Mouse (Mus musculus) limb, embryonic 11.5 days (tissue): ENCODE measurements around the gene Miox. TPM values are rescaled to one million over a fixed set of nuclear protein-coding genes. Genes with fewer than 3 reads are reported as not detected.

Experiments used
- ATAC-seq: fragments of 200-750 bp; cut with Nextera tagmentation; 2 replicates; pipeline ENCODE4 v1.8.0; 2017; ENCODE audit warnings: low read depth; ENCODE audit not compliant: insufficient number of reproducible peaks, low FRiP score, low TSS enrichment
- DNase-seq: peaks from one replicate; pipeline ENCODE4 v3.0.0-alpha.2; 2015; ENCODE audit warnings: low spot score
- H3K27ac ChIP-seq: fragments of 300-500 bp; sonication (generic); replicated peaks from 2 replicates; pipeline ENCODE4 v1.5.1; 2014; ENCODE audit warnings: low read depth, mild to moderate bottlenecking, low read length
- H3K27me3 ChIP-seq: fragments of 300-500 bp; sonication (generic); 2 replicates; pipeline ENCODE4 v1.6.1; 2014; ENCODE audit warnings: mild to moderate bottlenecking, low read length, mixed read lengths; ENCODE audit not compliant: control insufficient read depth, insufficient read depth
- H3K36me3 ChIP-seq: fragments of 300-500 bp; sonication (generic); 2 replicates; pipeline ENCODE4 v1.6.1; 2014; ENCODE audit warnings: mild to moderate bottlenecking, low read length, moderate library complexity, mixed read lengths; ENCODE audit not compliant: control insufficient read depth, insufficient read depth
- H3K4me1 ChIP-seq: fragments of 300-500 bp; sonication (generic); 2 replicates; pipeline ENCODE4 v1.6.1; 2014; ENCODE audit warnings: low read length, mixed read lengths; ENCODE audit not compliant: control insufficient read depth, insufficient read depth
- H3K4me2 ChIP-seq: fragments of 300-500 bp; sonication (generic); 2 replicates; pipeline ENCODE4 v1.6.1; 2014; ENCODE audit warnings: low read depth, mild to moderate bottlenecking, moderate library complexity; ENCODE audit not compliant: severe bottlenecking
- H3K4me3 ChIP-seq: fragments of 300-500 bp; sonication (generic); 2 replicates; pipeline ENCODE4 v1.5.1; 2014; ENCODE audit warnings: low read depth, low read length
- H3K9ac ChIP-seq: fragments of 300-500 bp; sonication (generic); 2 replicates; pipeline ENCODE4 v1.6.1; 2014; ENCODE audit warnings: mild to moderate bottlenecking, low read length
- H3K9me3 ChIP-seq: fragments of 300-500 bp; sonication (generic); 2 replicates; pipeline ENCODE4 v1.6.1; 2016; ENCODE audit warnings: low read length; ENCODE audit not compliant: control insufficient read depth
- WGBS: fragments of 180-500 bp; shearing (Covaris S2); extraction: QIAGEN DNeasy Blood & Tissue Kit; methylation state at CpG from one replicate; pipeline ENCODE4 v1.1.7; 2014; 5-methylcytosine and 5-hydroxymethylcytosine counted together
- polyA plus RNA-seq: library from polyadenylated mRNA; unstranded; fragments of >200 nt; fragmentation: Nextera tagmentation; extraction: Ambion mirVana; gene quantifications from 2 replicates; pipeline ENCODE4 v1.2.1, GENCODE M21; 2014

The Miox gene
- polyA plus RNA-seq, 1 experiment from 2014 or later: not detected

DNA sequence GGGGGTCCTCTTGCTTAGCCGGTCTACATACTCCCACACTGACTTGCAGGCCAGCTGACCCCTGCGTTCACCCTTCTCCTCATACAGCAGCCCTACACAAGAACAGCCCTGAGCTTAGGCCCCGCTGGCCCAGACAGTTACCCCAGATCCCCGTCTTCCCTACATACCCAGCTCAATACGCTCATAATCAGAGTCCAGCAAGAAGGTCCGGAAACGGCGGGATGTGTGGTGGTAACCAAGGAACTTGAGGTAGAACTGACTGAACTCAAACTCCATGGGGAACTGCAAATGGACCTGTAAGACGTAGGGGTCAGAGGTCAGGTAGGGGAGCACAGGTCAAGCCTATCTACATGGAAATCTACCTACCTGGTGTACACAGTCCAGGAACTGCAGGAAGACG lies 40.4 kb upstream of the Miox start:
- peaks cover 24% of the 10 kb centered on the region; the same call in 1 of the 2 replicates for H3K36me3 ChIP-seq
- 91% methylated on average over 10 of the region's 10 CpGs for WGBS

DNA sequence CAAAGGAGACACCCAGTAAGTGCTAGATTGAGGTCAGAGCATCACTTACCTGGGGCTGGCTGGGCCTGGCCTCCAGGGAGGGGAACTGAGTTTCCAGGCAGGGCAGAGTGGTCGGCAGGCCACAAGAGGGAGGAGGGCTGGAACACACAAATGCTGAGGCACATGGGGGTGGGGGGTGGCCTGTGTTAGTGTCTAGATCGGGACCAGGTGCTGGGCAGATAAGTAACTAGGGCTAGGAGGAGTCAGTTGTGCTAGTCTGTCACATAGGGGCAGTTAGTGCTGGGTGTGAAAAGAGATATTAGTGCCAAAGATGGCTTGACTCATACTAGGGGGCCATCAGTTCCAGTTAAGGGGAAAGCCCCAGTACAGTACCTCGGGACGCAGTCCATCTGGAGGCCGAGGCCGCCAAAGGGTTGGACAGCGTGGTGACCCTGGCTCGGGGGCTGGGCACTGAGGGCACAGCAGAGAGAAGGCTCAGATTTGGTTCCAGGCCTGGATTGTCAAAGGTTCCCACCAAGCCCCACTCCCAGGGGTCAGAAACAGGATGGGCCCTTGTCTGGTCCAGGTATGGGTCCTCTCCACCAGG lies 38.5 kb upstream of the Miox start:
- no peaks in the 10 kb centered on the region for H3K9me3 ChIP-seq
- H3K36me3 ChIP-seq: peaks cover 27% of the 10 kb centered on the region
- ATAC-seq: no peak
- H3K4me2 ChIP-seq: no peak overlapping the region
- H3K4me3 ChIP-seq: no peak overlapping the region
- H3K9ac ChIP-seq: no peak overlapping the region
- no peak for DNase-seq
- H3K4me1 ChIP-seq: no peaks in the 10 kb centered on the region
- 94% methylated on average over 8 of the region's 8 CpGs for whole genome bisulfite sequencing
- H3K27me3 ChIP-seq: no peaks in the 10 kb centered on the region
- H3K27ac ChIP-seq: no peak overlapping the region

More for the DNA sequence above, 40.4 kb upstream of the Miox start:
- DNase-seq: no peak
- H3K27ac ChIP-seq: no peak overlapping the region
- H3K9ac ChIP-seq: no peak overlapping the region
- H3K27me3 ChIP-seq: no peaks in the 10 kb centered on the region
- H3K4me2 ChIP-seq: no peak overlapping the region
- H3K9me3 ChIP-seq: no peaks in the 10 kb centered on the region
- no peak overlapping the region for H3K4me3 ChIP-seq
- ATAC-seq: no peak
- no peaks in the 10 kb centered on the region for H3K4me1 ChIP-seq

GRCm38 (mm10) chr15:89296465-89296864 lies 37.7 kb upstream of the Miox start:
- 89% methylated on average over 1 of the region's 1 CpGs for WGBS
- peaks cover 29% of the 10 kb centered on the region for H3K36me3 ChIP-seq
- no peaks in the 10 kb centered on the region for H3K9me3 ChIP-seq
- no peak overlapping the region for H3K4me2 ChIP-seq
- no peak overlapping the region for H3K9ac ChIP-seq
- DNase-seq (no peak), ATAC-seq (no peak)
- H3K4me1 ChIP-seq: no peaks in the 10 kb centered on the region
- H3K27me3 ChIP-seq: no peaks in the 10 kb centered on the region
- H3K27ac ChIP-seq: no peak overlapping the region
- no peak overlapping the region for H3K4me3 ChIP-seq

GRCm38 (mm10) chr15:89297695-89298094 lies 36.5 kb upstream of the Miox start:
- Histone ChIP-seq H3K36me3 (peaks cover 35% of the 10 kb centered on the region), H3K9ac (no peak overlapping the region), H3K9me3 (no peaks in the 10 kb centered on the region), H3K4me3 (no peak overlapping the region), H3K4me2 (no peak overlapping the region), H3K4me1 (no peaks in the 10 kb centered on the region), H3K27me3 (no peaks in the 10 kb centered on the region), H3K27ac (no peak overlapping the region)
- ATAC-seq: no peak
- 89% methylated on average over 2 of the region's 2 CpGs for whole genome bisulfite sequencing
- no peak for DNase-seq

GRCm38 (mm10) chr15:89300180-89300579 lies 34.0 kb upstream of the Miox start:
- whole genome bisulfite sequencing: 91% methylated on average over 13 of the region's 13 CpGs
- no peak overlapping the region for H3K27ac ChIP-seq
- H3K4me2 ChIP-seq: no peak overlapping the region
- no peak overlapping the region for H3K9ac ChIP-seq
- peaks cover 32% of the 10 kb centered on the region for H3K36me3 ChIP-seq
- DNase-seq (no peak), ATAC-seq (no peak)
- H3K27me3 ChIP-seq: no peaks in the 10 kb centered on the region
- no peak overlapping the region for H3K4me3 ChIP-seq
- H3K4me1 ChIP-seq: no peaks in the 10 kb centered on the region
- no peaks in the 10 kb centered on the region for H3K9me3 ChIP-seq

DNA sequence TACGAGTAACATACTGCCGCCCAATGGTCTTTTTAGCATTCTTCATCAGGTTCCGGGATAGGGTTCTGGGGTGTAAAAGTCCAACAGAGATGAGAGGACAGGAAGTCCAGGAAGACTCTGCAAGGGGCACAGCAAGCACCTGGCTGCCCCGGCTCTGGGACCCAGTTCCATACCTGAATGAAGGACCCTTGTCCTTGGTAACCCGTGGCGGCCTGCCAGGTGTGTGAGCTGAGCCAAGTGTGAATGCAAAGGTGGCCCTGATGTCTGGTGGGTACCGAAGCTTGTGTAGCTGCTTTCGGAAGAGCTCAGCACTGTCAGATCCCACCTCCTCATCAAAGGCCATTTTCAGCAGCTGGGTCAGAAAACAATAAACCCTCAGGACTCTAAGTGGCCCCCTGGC lies 33.6 kb upstream of the Miox start:
- Histone ChIP-seq H3K9ac (no peak overlapping the region), H3K4me1 (no peaks in the 10 kb centered on the region), H3K27ac (no peak overlapping the region), H3K27me3 (no peaks in the 10 kb centered on the region), H3K9me3 (no peaks in the 10 kb centered on the region), H3K36me3 (peaks cover 34% of the 10 kb centered on the region), H3K4me3 (no peak overlapping the region), H3K4me2 (no peak overlapping the region)
- WGBS: 94% methylated on average over 8 of the region's 8 CpGs
- no peak for DNase-seq
- ATAC-seq: no peak

DNA sequence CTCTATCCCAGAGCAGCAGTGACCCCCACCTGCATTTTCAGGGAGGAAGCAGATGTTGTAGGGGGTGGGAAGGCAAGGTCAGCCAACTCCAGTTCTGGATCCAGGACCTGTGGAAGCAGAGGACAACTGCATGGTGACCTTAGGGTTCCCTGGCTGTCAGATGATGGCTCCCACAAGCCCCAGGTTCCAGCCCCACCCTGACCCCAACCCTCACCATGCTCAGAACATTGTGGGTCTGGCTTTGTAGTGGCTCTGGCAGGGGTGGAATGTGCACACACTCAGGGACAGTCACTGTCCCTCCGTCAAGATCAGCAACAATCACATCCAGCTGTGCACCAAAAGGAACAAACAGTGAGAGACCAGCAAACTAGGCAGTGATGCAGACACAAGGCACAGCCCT lies 28.2 kb upstream of the Miox start:
- no peak overlapping the region for H3K9ac ChIP-seq
- DNase-seq (no peak), ATAC-seq (no peak)
- no peaks in the 10 kb centered on the region for H3K4me1 ChIP-seq
- H3K27me3 ChIP-seq: no peaks in the 10 kb centered on the region
- H3K4me2 ChIP-seq: no peak overlapping the region
- no peaks in the 10 kb centered on the region for H3K9me3 ChIP-seq
- 81% methylated on average over 1 of the region's 1 CpGs for WGBS
- H3K27ac ChIP-seq: no peak overlapping the region
- H3K4me3 ChIP-seq: no peak overlapping the region
- peaks cover 19% of the 10 kb centered on the region; the same call in 1 of the 2 replicates for H3K36me3 ChIP-seq

- no peaks in the 10 kb centered on the region for H3K4me1 ChIP-seq
- peaks cover 12% of the 10 kb centered on the region; the same call in 1 of the 2 replicates for H3K36me3 ChIP-seq
- no peaks in the 10 kb centered on the region for H3K27me3 ChIP-seq
- H3K27ac ChIP-seq: no peak overlapping the region
- H3K9ac ChIP-seq: no peak overlapping the region
- no peak overlapping the region for H3K4me2 ChIP-seq
- ATAC-seq (no peak), DNase-seq (no peak)
- no peaks in the 10 kb centered on the region for H3K9me3 ChIP-seq
- WGBS: 92% methylated on average over 13 of the region's 13 CpGs
- no peak overlapping the region for H3K4me3 ChIP-seq
Measured at GRCm38 (mm10) chr15:89307461-89307860, 26.7 kb upstream of the Miox start.
